Mouse (Mus musculus): ENCODE measurements around the gene Ankrd60.

The Ankrd60 gene

DNA sequence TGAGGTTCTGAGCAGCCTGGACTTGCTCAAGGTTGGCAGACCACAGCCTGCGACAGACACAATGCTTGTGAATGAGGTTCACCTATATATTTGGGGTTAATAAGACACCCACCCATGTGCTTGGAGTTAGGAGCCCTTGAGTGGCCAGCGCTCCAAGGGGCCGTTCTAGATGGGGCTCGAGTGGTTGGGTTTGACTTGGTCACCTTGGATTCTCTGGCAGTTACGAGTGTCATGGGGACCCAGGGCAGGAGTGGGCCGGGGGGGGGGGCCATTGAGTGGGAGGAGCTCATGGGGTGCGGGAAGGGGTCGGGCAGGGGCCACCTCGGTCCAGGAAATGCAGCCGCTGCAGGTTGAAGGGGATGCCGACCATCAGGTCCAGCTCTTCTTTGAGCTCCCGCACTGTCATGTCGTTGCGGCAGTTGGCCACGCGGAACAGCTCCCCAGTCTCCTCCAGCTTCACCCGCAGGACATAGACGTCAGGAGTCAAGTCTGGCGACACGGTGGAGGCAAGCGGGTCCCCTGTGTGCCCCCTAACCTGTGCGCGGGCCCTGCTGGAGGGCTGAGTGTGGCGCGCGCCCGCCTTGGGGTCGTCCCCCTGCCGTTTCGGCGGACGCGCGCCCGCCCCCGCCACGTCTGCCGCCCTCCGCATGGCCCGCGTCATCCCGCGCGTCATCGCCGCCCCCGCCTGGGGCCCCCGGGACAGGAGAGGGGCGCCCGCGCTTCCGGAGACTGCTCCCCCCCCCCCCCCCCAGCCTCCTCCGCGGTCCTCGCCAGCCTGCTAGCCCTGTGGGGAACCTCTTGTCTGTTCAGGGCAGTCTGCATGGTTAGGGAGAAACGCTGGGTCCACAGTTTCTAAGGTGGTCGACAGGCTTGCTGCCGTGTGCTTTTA is at the start of gene Ankrd60:
Gene Ankrd60, minus strand, starts transcription at position 697 of the 889 bp plus-strand sequence.
- DNase-seq: no peak

DNA sequence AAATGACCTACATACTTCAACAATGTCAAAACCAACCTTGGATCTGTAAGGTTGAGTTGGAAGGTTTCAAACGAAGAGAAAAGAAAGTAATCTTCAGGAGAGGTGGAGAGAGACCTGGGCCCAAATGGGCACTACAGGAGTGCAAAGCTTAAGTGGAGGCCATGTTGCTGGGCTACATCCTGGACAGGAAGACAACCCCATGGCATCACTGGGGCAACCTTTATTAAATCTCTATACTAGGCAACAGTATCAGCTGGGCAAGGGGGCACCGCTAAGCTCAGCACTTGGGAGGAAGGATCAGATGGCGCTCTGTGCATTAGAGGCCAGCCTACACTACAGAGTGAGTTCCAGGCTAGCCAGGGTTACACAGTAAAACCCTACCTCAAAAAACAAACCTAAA is 47.6 kb upstream of the Ankrd60 start:
- DNase-seq: no peak

DNA sequence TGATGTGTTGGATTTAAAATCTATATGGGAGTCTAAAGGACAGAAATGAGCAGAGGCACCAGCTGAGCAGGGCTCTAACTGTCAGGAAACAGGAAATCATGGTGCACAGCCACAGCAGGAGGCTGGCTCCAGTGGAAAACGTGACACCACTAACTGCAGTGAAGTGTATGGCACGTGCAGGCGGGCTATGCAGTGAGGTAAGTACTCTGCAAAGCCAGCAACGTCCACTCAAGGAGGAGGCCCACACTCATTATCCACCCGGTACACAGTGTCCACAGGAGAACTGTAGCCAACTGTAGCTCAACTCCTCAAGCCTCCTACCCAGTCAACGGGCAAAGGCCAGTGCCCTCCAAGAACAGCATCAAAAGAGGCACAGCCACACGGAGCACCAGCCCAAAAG is 46.5 kb upstream of the Ankrd60 start:
- DNase-seq: no peak

DNA sequence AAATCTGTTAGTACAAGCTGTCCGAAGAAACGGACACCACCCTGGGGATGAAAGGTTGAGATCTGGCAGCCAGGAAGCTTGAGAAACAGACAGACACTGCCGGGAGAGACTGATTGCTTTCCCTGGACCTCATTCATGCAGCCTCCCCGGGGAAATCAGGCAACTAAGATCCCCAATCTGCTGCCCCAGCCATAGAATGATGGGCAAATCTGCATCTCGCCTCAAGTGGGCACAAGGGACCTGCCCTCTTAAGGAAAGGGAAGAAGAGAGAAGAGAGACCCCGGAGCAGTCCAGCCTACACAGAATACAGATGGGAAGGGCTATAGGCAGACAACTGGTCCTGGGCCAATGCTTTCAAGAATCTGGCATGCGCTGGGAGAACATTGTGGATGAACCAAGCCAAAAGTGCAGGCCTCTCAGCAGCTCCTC is 44.0 kb upstream of the Ankrd60 start:
- no peak for DNase-seq

DNA sequence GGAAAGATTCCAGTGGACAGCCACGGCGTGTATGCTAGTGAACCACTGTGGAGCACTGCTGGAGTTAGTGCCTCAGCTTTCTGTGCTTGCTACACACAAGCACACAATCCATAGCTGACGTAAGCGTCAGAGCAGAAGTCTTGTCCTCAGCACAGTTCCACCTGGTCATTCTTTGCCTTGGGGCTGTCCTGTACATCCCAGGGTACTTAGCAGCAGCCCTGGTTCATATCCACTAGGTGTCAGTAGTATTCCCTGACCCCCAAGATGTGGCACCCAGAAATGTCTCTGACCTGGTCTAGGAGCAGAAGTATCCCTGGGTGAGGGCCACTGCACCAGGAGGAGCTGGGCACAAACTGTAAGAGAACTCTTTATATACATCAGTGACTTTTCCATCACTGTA is 42.5 kb upstream of the Ankrd60 start:
- DNase-seq: no peak

DNA sequence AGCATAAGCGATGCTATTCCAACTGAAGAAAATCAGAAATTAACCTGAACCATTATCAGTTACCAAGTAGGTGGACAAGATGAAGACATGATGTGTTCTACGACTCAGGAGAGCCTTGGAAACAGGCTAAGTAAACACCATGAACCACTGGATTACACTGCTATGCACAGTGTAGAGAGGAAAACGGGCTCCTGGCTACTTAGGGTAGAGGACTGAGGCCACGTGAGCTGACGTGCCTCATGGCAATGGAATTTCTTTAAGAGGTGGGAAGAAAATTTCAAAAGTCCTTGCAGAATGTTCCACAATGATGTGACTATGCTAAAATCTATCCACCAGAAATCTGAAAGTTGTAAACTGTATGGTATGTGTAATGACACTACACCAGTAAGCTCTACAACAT is 41.0 kb upstream of the Ankrd60 start:
- no peak for DNase-seq

DNA sequence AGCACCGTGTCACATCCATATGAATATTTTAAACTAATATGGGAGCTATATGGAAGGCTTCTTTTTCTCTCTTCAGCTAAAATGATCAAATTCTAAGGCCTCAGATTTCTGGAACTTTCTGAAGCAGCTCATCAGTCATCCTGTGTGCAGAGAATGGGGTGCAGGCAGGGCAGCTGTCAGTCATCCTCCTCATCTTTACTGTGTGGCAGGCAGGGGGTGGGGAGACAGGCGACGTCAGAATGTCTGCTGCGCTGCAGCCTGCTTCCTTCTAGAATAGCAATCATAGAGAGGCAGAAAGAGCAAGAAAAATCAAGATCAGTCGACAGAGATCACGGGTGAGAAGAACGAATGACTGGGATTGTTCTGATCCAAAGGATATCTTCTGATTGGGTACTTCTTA is 38.0 kb upstream of the Ankrd60 start:
- no peak for DNase-seq

DNA sequence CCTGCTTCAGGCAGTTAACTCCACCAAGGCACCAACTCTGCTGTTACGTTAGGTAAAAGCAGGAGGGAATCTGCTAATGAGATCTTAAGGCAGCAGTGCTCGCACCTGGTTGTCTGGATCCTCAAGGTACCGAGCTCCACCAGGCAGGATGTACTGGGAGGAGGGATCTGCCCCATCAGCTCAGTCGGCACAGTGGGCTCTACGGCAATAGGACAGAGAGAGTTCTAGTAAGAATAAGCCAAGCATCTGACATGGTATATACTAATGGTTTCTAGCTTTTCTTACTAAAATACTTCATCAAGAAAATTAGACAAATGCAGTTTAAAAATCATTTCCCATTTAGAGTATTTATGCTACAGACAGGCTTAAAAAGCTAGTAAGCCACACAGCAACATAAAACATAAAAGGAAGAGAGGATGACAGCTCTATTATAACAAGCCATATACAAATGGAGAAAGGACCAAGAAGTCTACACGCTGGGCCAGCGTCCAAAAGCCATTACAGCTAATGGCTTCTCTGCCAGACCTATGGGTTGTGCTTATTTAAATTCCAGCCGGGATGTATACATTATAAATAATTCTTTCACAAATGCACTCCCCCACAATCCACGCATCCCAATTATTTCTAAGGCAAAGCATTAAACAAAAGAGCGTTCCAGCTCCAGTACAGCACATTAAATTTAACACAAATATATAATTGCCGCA is 37.4 kb upstream of the Ankrd60 start:
- no peak for DNase-seq

DNA sequence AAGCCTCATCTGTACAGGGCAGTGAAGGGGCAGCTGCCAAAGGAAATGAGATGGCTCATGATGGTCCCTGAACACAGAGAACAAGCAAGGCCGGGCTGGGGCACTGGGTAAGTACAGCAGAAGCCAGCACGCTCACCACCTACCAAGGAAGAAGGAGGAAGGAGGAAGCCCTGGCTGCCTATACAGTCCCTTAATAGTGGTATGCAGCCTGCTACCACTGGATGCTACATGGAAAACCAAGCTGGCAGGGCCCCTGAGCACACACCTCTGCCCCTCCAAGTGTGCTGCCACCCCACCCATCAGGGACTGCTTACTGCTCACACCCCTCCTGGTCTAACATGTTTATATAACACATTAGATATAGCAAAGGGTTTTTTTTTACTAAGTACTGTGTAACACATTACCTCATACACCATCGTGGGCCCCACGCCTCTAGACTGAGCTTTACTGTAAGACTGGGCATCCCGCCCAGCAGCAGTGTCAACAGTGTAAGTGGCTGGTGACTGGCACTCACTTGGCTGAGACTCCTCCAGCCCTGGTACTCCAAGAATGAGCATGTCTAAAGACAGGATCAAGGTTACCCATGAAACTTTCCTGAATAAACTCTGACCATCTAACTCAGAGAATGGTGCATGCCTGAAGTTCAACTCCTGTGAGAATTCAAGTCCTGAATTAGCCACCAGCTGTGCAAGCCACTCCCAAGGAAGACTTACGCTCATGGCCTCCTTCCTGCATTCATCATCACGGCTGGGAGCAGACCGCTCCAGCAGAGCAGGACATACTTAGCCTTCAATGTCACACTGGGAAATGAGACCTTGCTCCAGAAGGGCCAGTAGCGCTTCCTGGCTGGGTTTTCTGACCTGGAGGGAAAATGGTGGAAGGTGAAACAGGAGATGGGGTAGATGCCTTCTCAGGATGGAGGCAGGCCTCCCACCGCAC is 30.1 kb upstream of the Ankrd60 start:
- peak in 1 of 2 experiments; percentile 43 for DNase-seq

DNA sequence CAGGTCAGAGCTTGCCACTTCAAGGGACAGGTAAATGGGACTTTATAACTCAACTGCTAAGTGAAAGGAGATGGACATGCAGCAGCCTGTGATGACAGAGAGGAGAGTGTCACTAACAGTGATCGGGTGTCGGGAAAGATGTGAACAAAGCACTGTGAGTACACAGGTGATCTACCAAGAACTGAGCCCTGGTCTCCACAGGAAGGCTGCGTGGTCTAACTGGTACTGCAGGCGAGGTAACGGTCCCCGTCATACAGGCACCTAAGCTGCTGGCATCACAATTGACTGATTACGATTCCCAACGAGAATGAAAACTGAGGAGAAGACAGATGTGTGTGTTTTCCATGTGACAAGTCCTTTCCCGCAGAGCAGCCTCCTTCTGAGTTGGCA is 28.2 kb upstream of the Ankrd60 start:
- peak in 1 of 2 experiments; percentile 8 for DNase-seq

DNA sequence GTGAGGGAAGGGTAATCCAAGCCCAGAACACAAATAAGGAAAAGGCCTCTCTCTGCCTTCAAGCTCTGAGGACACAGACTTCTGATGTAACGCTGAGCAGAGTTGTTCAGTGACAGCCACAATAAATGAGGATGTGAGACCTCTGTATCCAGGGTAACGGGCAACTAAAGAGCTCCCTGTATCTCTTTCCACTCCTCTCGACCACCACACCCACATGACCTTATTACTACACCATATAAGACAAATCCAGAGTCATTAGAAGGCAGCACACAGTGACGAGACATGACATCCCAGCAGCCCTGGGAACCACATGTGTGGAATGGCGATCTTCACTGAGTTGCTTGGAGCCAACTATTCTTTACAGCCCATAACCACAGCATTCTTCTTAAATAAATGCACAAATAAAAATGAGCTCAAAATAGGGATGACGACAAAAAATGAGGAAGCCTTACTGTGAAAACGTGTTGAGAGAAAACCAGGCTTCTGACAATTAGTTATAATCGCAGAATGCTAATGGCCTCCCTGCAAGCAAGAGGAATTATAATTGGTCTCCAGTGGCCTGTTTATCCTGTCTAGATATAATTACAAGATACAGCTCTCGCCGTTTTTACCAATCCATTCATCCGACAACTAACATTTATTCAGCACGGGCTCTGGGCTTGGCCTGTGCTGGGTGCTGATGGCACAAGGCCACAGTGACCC is 27.7 kb upstream of the Ankrd60 start:
- no peak for DNase-seq

DNA sequence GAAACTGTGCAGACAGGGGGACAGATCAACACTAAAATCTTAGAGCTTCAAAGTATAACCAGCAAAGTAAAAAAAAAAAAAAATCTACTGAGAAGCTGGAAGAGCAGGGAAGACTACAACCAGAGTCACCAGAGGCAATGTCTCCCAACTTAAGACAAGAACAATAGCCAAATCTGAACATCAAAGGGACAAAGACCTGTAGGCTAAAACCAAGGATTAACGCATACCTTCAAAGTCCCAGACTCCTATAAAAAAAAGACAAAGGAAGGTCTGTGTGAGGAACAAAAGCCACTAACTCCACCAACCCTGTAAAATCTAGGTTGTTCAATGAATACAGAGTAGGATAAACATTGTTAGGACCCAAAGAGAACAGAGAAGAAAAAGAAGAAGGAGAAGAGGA is 23.7 kb upstream of the Ankrd60 start:
- DNase-seq: no peak

DNA sequence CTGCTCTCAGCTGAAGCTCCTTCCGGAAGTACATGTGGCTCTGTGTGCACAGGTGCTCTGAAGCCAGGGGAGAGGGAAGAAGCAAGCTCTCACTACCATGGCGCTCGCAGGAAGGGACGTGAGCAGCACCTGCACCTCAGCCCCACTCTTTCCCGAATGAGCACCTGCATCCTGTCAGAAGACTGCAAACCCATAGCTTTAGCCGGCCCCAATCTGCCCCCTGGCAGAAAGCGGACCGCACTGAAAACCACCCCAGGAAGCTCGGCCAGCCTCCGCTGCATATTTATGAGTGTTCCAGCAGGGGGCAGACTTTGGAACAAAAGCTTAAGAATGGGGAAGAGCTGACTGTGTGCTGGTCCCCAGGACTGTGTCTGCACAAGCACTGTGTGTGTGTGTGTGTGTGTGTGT is 17.2 kb upstream of the Ankrd60 start:
- DNase-seq: peak in 1 of 2 experiments; percentile 27

DNA sequence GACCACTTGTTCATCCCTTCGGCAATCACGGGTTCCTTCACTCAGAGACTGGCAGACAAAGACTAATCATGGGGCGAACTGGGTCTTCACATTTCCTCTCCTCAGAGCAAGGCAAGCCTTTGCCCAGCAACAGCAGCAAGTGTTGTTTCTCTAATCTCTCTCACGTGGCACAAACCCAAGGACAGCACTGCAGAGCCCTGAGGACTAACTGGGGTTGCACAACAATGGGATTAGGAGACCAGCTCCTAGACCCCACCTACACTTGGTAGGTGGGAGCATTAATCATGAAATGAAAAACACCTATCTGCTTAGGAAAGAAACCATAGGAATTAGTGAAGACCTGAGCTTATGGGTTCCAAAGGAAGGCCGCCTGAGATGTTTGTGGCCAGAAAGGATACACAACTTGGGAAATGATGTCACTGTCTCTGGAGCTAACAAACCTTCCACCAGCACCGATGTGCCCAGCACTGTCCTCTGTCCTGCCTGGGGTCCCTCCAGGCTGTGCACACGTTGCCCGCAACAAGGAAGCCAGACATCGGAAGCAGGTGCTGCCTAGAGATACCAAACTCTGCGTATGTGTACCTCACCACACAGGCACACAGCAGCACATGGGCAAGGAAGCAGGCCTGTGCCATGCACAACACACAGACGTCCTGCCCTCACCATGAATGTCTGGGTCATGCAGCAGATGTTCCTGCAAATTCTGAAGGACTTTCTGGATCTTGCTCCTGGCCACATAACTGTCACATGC is 16.3 kb upstream of the Ankrd60 start:
- peak in 1 of 2 experiments; percentile 13 for DNase-seq

DNA sequence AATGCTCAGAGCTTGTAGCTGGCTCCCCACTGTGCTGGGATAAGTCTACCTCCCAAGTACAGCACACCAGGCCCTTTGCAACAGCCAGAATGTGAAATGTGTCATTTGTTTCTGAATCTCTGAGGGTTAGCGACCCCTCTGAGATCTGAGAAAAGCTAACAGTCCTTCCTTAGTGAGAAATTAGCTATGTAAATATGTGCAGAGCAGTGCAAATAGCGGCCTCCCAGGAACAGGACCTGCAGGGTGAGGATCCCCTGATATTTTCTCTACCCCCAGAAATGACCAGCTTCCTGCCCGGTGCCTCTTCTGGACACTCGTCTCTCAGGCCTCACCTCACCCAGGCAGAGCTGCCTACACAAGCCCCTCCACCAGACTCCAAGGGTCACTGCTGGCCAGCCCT is 15.7 kb upstream of the Ankrd60 start:
- DNase-seq: peak in 1 of 2 experiments; percentile 13

DNA sequence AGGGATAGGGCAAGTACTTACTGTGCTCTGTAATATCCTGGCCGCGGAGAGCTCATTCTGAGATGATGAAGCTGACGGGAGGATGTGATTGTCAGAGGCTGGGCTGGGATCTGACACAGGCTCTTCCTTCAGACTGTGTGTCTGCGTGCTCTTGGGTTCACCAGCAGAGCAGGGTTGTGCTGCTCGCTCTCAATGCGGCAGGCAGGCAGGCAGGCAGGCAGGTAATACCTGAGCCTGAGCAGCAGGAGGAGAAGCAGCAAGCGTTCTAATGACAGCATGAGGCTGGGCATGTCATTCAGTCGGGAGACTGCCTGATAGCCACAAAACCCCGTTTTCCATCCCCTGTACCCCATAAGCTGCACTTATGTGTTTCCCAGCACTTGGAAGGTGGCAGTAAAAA is 14.6 kb upstream of the Ankrd60 start:
- peak in 1 of 2 experiments; percentile 13 for DNase-seq

DNA sequence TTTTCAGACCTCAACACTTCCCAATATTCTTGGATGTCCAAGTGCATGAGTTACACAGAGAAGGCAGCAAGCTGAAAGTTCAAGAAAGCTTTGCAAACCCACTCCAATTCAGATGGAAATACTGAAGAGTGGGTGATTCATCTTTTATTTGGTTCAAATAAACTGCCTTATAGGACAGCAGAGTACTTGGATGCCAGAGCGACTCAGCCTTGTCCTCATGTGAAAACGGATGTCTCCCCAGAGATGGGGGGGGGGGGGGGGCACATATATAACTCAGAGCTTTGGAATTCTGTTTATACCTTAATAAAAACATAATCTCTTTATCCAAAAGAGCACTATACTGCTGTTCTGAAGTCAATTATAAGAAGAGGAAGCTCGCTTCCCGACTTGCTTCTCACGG is 9.2 kb upstream of the Ankrd60 start:
- DNase-seq: no peak

DNA sequence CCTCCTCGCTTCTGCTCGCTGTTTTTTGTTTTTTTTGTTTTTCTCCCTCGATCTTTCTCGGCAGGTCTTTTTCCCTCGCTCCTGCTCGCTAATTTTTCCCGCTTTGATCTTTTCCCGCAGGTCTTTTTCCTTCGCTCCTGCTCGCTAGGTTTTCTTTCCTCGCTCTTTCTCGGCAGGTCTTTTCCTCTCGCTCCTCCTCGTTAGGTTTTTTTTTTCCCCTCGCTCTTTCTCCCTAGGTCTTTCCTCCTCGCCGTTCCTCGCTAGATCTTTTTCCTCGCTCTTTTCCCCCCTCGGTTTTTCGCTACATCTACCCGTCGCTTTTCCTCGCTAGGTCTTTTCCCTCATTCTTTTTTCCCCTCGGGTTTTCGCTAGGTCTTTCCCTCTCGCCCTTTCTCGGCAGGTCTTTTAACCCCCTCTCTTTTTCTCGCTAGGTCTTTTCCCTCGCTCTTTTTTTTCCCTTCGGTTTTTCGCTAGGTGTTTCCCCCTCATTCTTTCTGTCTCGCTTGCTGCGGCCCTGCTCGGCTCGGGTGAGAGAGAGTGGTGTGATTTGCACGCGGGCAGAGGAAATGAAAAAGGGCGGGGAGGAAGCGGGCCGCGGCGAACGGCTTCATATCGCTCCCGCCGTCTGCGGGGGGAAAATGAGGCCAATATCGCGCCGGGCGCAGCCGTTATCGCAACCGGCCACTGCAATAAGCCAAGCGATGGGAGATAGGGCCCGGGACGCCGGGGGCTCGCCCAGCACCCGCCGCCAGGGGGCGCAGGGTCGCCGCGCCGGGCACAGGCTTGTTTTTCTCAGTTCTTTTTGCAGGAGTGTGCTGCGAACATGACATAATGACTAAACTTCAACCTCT is 8.2 kb upstream of the Ankrd60 start:
- peak; percentile 61 to 63 for DNase-seq

DNA sequence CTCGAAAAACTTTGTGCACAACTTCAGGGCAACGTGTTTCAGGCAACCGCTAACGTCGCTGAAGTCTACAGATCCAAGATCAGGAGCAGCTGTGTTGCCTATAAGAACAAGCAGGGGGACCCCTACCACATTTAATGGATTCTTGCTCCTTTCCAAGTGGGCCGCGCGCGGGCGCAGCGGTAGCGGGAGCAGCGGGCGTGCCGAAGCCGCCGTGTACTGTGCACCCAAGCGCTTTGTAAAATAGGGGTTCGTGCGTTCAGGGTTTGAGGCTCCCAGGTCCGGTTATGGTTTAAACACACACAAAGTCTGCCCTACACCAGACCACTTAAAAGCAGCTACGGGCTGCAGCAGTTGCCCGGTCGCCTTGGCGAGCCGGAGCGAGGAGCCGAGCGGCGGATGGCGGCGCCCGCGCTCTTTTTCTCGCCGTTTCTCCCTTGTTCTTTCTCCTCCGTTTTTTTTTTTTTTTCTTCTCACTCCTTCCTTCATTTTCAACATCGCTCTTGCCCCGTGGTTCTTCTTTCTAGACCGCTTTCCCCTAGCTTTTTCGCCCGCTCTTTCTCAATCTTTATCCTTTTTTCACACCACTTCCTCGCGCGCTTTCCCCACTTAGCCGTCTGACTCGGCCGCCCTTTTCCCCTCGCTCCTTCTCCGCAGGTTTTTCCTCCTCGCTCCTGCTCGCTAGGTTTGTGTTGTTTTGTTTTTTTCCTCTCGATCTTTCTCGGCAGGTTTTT is 7.4 kb upstream of the Ankrd60 start:
- no peak for DNase-seq

DNA sequence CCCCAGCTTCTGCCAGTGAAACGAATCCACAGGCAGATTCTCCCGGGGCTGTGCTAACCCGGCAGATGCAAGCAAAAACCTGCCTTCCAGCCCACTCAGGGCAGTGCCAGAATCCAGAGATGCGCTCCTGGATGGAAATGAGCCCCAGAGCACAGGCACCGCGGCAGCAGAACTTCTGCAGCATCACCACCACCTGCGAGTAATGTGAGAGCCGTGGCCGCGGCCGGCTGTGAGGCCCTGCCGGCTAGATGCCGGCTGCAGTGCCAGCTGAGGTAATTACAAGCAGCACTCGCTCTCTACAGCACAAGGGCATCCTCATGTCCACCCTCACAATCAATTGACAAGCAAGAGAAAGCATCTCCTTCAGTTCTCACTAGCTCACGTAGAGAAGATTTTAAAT is 6.2 kb upstream of the Ankrd60 start:
- no peak for DNase-seq
